Mouse (Mus musculus) CD8-positive naive resting alpha-beta T cell, adult 2 months (primary cell): ENCODE data around the gene Igf2r.

Experiments used
- DNase-seq, 2 experiments: peaks; one replicate each; pipeline ENCODE4 v3.0.0; 2022; ENCODE audit warnings: low read depth in 2 of 2, low spot score in 2 of 2

Igf2r gene

DNA sequence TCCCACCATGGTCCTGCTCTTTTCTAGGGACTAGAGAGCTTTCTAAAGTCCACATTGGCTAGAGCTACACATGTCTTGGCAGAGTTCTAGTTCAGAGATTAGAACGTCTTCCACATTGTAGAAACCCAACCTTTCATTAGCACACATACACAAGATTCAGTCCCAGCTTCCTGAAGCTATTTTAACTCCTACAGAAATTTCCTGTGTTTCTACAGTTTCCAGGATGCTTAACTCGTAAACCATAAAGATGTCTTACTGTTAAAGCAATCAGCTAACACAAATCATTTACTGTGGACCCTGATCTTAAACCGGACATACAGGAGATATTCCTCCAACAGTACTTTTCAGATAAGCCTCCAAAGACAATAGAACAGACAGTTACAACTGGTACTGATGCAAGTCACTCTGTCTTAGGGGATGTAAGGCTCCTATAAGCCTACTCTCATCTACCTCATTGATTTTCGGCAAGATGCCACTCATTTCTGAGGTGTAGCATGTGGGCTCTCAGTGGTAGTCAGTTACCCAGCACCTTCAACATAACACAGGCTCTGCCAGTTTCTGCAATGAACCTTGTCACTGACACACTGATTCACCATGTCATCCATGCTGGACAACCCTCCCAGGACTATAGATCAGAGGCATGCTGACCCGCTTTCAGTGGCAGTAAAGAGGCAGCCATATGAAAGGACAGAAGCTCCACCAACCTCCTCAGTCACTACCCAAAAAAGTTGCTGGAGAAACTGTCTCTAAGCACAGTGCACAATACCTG, 48.2 kb downstream of the Igf2r start:
- DNase-seq = no peak

DNA sequence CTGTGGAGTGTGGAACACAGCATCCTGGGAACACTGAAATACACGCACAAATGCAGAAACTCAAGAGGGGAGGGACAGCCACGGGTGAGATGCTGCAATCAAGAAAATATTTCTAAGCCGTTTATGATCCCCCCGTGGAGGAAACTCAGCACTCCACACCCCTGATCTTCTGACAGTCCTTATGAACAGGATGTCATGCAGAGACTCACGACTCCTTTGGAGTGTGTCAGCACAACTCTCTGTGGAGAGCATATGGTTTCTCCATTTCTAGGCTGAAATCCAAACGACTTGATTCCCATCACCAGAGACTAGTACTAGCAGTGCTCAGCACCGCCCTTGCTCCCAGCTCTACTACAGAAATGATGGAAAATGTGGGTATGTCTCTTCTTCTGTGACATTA, 51.2 kb downstream of the Igf2r start:
- no peak for DNase-seq

DNA sequence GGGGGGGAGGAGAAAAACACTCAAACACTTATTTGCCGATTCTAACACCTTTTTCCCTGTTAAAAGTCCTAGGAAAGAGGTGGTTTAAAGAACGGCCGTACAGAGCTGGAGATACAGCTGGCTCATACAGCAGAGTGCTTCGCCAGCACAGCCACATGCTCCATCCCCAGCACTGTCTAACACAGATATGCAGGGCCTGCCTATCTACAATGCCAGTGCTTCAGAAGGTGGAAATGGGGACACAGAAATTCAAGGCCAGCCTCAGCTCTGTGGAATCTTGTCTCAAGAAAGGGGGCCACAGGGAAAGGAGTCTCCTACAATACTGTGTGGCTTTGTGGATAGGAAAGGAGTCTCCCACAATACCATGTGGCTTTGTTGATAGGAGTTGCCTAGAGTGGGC, 52.0 kb downstream of the Igf2r start:
- DNase-seq = no peak

DNA sequence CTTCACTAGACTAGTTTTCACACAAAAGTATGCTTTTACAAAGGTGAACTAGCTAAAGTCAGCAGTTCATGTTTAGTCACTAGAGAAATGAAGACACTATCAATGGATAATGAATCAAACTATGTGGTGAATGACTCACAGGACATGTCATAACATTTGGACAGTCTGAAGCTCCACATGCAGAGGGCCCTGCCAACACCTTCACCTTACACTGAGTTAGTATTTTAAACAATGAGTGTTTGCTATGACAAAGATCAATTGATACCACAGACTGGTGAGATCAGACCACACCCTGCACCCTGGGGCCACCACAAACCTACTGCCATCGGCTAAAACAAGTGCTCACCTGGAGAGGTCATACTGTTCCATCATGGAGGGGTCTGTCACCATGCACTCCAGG, 54.4 kb downstream of the Igf2r start:
- no peak for DNase-seq

DNA sequence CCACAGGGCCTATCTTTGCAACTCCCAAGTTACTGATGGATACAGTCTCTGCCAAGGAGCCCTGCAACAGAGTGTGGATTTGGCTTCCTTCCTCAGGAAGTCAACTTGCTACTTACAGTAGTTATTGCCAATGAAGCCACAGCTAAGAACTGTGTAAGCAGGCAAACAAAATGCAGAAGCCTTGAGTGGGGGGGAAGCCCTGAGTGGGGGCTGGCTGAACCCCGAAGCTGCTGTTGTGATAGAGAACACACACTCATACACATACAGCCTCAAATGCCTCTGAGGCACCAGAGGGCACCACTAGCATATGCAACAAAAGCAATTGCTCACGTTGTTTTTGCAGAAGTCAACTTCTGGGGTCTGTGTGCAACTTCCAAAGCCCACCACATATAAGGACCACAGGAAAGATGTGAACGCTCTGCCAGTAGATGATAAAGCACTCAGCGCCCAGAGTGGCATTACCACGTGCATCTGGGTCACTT, 55.3 kb downstream of the Igf2r start:
- DNase-seq = no peak

DNA sequence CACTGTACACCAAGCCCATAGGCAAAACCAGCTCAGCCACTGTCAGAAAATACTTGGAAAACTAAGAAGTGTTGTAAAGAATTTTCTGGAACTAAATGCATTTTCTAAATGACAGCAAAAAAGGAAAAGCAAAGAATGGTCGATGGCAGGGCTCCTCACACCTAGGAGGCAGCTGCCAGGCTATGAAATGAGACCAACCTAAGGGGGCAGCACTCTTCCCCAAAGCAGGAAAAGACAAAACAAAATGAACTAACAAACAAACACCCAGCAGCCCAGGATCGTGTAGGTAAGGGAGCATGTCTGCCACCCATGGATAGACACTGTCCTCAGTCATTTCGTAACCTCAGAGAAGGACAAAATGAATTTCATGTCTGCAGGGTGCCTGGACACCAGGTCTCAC, 56.5 kb downstream of the Igf2r start:
- no peak for DNase-seq

DNA sequence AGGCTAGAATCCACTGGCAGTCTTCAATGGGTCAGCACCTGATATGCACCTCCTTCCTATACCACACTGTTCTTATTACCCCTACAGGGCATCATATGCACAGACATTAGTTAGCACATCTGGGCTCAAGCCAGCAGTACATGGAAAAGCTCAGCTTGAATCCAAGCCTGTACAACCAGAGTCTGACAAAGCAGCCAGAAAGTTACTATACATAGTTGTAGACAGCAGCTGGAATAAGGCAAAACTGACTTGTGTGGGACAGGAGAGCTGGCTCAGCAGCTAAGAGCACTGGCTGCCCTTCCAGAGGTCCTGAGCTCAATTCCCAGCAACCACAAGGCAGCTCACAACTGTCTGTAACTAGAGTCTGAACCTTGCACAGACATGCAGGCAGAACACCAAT, 57.3 kb downstream of the Igf2r start:
- DNase-seq = no peak

DNA sequence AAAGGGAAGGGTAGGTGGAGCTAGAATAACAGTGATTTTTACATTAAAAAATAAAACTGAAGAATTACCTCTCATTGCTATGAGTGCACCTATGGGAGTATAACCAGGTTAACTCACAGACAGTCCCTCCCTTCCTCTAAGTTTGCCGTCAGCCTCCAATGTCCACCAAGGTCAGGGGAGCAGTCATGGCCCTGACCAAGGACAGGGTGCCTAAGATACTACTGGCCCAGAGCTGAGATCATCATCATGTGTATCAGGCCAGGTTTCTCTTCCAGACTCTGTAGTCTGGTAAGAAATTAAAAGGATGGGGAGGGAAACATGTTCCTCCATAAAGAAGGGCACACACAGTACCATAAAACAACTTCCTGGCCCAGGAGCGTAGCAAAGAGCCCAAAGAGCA, 58.5 kb downstream of the Igf2r start:
- no peak for DNase-seq

DNA sequence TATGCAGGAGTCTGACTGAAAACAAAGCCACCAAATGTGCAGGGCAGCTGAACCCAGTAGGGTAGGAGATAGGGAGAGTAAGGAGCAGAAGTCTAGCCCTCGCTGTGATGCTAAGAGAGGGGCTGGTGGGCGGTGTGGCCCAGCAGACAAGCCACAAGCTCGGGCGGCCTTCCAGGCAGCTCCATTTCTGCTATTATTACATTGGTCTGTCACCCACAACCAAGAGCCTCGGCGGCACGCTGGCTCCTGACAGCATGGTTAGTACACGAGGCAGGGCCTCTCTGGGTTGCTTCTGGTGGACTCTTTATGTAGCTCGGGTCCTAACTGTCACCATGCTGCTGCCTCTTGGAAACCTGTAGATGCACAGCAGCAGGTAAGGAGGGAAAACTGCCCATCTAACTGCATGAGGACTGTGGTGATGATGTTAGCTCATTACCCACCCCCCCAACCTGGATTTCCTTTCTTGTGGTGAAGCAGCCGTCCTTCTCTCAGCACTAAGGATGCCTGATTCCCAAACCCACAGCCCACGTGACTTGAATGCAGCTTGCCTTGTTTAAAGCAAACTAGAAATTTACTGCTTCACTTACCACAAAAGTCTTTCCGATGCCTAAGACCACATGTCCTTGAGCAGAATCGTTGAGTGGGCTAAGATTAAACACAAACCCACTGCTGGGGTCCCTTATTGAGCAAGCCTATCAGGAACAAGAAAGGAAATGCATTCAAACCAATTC, 59.2 kb downstream of the Igf2r start:
- no peak for DNase-seq

DNA sequence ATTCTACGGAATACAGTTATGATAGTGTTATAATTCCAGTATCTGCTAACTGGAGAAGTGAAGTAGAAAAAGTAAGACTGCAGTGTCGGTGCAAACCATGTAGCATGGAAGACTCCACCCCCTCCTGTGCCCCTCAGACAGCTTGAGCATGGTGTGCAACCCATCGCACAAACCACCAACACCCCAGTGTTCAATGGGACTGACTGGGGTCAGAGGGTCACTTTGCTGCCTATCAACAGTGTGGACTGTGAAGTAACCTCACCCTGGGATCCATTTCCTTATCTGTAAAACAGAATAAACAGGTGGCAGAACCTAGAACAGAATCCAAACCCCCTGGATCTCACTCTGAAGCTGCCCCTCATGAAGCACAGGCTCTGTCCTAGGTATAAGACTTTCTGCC, 61.1 kb downstream of the Igf2r start:
- no peak for DNase-seq

DNA sequence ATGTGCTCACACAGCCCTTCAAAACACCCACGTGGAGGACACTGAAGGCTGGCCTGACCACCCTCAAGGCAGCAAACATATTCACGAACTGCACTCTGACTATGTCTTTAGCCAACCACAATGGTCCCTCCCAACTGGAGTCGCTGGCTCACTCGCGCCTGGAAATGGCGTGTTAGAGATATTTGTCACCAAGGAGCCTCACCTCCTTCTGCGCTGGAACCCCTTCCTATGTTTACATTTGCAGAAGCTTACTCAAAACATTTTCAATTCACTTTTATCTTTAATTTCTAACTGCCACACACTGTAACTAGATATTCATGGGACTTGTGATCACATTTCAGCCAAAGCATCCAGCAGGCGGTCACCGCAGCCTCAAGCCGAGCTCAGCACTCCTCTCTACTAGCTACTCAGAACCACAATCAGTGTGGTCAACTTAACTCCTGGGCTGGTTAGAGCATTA, 62.8 kb downstream of the Igf2r start:
- DNase-seq = no peak

DNA sequence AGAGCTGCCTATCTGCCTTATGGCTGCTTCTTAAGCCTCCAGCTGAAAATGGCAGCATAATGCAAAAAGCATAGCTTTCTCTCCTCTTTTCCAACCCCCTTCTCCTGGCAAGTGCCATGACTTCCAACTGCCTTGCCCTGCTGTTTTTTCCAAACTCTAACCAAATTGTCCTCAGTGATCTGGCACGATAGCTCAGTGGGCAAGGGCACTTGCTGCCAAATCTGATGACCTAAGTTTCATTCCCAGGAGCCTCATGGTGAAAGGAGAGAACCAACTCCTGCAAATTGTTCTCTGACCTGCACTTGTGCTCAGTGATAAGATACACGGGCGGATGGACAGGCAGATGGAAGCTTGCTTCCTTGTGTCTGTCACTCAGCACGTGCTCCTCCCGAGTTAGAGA, 66.6 kb downstream of the Igf2r start:
- no peak for DNase-seq

DNA sequence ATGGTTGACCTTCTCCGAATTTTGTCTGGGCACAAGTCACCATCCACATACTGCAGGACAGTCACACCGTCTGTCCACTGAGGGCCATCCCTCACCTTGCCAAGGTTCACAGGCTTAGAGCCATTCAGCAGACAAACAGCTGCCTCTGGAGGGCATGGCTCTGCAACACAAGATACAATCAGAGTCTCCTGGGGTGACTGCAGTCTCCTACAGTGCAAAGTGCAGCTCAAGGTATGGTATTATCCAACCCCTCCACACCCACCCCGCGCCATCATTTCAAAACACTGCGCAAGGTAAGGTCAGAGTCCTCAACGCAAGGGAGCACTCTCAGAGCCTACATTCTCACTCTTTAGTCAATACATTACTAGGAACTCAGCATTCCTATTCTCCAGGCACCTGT, 69.1 kb downstream of the Igf2r start:
- DNase-seq = no peak

DNA sequence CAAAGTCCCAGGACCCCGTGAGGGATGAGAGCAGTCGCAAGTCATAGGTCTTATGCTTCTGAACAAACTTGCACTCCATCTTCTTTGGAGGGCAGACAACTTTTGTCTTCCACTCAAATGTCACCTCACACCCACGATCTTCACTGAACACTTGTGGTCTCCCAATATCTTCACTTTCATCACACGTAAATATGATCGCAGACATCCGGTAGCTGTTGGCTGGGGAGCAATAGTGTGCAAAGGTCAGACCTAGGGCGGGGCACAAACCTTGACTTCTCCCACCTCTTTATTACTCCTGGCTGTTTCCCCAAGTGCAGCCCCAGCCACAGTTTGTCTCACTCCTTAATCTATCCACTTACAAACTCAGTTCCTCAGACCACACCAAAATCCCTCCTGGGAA, 77.6 kb downstream of the Igf2r start:
- no peak for DNase-seq

DNA sequence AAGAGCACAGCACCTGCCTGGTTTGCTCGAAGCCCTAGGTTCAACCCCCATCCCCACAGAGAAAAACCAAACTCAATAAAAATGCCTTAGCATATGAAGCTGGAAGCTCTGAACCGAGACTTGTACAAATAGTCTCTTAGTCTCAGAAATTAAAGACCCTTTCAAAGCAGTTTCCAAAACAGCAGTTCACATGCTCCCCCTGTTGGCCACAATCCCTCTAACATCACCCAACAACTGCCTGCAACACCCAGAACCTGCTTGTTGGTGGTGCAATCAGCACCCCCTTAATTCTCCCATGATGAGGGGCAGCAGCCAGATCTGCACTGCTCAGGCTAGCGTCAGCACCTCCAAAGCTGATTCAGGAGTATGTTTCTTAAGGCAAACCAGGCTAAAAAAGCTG, 79.9 kb downstream of the Igf2r start:
- DNase-seq = peak in 1 of 2 experiments; percentile 31

DNA sequence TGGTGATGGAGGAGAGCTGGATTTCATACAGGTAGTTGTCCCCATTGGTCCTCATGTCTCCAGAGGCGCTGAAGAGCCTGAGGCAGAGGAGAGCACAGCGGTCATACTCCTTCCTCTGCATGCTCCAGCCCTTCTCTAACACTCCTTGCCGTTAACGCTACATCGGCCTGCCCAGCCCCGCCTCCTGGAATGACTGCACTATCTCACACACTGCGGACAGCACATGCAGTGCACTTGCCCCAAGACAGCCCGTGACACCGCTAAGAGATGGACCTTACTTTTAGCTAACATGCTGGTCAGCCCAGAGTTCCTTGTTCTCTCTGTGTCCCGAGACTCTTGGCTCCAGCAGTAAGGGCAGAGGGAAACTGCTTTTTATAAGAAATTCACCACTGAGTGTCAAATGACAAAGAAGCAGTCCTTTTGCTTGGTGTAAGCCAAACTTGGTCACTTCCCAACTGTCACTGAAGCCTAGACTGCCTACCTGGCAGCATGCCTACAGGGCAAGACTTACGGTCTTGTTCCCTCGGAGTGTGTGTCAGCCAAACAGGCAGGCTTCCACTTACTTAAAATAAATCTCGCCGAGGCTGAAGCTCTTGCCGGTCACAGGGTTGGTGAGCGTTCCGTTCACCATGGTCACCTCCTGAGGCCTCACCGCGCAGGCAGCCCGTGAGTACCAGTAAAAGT, 80.9 kb downstream of the Igf2r start:
- no peak for DNase-seq

DNA sequence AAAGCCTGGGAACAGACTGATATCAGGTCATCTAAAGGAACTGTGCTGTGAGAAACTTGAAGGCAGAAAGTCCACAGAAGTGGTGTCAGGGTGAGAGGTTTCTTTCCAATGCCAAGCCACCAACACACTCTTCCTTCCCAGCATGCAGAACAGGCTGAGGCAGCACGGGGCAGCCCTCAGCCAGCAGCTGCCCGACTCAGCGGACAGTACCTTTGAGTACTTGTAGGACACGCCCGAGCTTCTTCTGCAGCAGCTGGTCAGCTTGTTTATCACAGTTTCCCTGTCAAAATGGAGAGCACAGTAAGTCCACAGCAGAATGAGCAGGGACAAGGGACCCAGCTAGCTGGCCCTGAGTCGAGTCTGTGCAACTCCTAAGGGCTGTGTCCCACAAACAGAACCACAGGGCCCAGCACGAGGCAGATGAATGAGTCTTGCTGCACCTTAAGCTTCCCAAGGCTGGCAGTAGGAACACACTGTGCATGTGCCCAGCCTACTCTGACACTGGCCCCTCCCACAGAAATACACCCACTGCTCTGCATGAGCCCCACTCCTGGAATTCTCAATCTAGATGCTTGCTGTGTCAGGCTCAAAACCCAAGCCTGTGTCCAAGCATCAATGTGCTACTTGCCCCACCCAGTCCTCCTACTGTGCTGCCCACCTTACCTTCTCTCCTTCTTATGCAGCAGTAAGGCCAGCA, 84.4 kb downstream of the Igf2r start:
- no peak for DNase-seq

DNA sequence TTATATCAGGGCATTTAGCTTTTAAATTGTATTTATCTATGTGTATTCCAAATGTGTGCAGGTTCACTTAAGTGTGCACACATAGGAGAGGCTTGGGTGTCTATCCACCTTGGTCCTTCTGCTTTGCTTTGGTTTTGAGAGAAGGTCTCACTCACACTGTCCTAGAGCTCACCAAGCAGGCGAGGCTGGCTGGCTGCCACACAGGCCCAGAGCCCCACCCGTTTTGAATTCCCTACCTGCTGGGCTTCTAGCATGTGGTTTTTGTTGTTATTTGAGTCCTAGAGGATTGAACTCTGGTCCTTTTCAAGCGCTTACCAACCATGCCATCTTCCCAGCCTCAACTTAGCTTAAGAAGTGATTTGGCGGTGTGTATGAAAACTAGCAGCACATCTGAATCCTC, 85.1 kb downstream of the Igf2r start:
- no peak for DNase-seq

DNA sequence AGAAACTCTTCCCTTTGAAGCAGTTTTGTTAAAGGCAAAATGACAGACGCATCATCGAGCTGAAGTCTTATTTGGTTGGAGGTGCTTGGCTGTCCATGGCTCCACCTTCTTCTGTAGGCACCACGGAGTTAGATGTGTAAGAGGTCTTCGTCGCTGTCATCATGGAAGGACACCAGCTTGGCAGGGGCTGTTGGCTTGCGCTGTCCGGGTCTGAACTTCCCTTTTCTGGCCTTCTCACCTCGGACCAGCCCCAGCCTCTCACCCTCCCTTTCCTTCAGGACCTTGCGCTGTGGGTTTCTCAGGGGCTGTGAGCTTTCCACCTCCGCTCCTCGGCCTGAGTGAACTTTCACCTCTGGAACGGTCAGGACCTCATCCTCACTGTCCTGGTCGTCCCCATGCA, 85.9 kb downstream of the Igf2r start:
- no peak for DNase-seq

DNA sequence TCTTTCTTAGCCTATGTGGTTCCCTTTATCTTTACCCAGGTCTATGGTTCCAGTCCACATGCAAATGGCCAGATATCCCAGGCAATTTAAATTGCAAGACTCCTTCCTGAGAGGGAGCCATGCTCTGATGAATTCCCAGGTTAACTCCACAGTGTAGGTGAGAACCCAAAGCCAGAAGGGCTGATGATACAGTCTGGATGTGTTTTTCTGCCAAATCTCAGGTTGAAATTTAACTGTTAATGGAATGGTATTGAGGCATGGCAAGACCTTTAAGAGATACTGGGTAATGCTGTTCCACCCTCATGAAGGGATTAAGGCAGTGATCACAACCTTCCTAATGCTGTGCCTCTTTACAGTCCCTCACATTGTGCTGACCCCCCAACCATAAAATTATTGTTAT, 91.2 kb downstream of the Igf2r start:
- DNase-seq = no peak

DNA sequence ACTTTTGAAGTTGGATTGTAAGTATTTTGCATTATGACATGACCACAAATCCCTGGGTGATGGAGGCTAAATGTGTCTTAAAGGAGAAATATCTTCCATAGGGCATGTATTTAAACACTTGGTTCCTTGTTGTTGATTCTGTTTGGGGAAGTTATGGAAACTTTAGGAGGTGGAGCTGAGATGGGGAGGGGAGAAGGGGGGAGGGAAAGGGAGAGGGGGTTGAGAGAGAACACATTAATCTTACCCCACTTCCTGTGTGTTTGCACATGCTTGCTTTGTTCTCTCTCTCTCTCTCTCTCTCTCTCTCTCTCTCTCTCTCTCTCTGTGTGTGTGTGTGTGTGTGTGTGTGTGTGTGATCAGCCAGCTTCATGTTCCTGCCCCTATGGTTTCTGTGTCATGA, 92.3 kb downstream of the Igf2r start:
- no peak for DNase-seq
